Mouse (Mus musculus) cerebellum, adult 11 months (tissue): ENCODE data around the gene Glud1.

Source experiments
- DNase-seq: peaks from one replicate; pipeline ENCODE4 v3.0.0; 2022

The Glud1 gene

GRCm38 (mm10) chr14:34382921-34383704 lies 72.6 kb downstream of the Glud1 start:
- DNase-seq: no peak

- no peak for DNase-seq
Measured at GRCm38 (mm10) chr14:34393295-34393694, 82.8 kb downstream of the Glud1 start.
